Mouse (Mus musculus): ENCODE results near the gene Pp2d1.

The Pp2d1 gene

GRCm38 (mm10) chr17:53566161-53566918, 27.1 kb upstream of the Pp2d1 start, which contains the start of gene Kat2b:
Gene Kat2b (plus strand): TSS chr17:53566861.
- DNase-seq (ENCODE audit: low spot score in 2 of 2): peak; percentile 68 to 74

GRCm38 (mm10) chr17:53564837-53565236, 25.6 kb upstream of the Pp2d1 start:
- no peak for DNase-seq (ENCODE audit: low spot score in 2 of 2)

GRCm38 (mm10) chr17:53561458-53562029, 22.3 kb upstream of the Pp2d1 start:
- DNase-seq (ENCODE audit: low spot score in 2 of 2): no peak

- DNase-seq (ENCODE audit: low spot score in 2 of 2): no peak
Measured at GRCm38 (mm10) chr17:53559646-53560045, 20.4 kb upstream of the Pp2d1 start.

GRCm38 (mm10) chr17:53557443-53557842, 18.2 kb upstream of the Pp2d1 start:
- no peak for DNase-seq (ENCODE audit: low spot score in 2 of 2)

- no peak for DNase-seq (ENCODE audit: low spot score in 2 of 2)
Measured at GRCm38 (mm10) chr17:53554813-53555212, 15.6 kb upstream of the Pp2d1 start.

- no peak for DNase-seq (ENCODE audit: low spot score in 2 of 2)
Measured at GRCm38 (mm10) chr17:53554088-53554487, 14.8 kb upstream of the Pp2d1 start.

- no peak for DNase-seq (ENCODE audit: low spot score in 2 of 2)
Measured at GRCm38 (mm10) chr17:53551306-53552299, 12.4 kb upstream of the Pp2d1 start.

- DNase-seq (ENCODE audit: low spot score in 2 of 2): peak; percentile 31 to 33
Measured at GRCm38 (mm10) chr17:53543591-53544324, 4.5 kb upstream of the Pp2d1 start.

GRCm38 (mm10) chr17:53542536-53542935, 3.3 kb upstream of the Pp2d1 start:
- no peak for DNase-seq (ENCODE audit: low spot score in 2 of 2)

- DNase-seq (ENCODE audit: low spot score in 2 of 2): no peak
Measured at GRCm38 (mm10) chr17:53532425-53532824, 6.8 kb downstream of the Pp2d1 start.

- no peak for DNase-seq (ENCODE audit: low spot score in 2 of 2)
Measured at GRCm38 (mm10) chr17:53531160-53531559, 8.1 kb downstream of the Pp2d1 start.

GRCm38 (mm10) chr17:53528034-53528433, 11.2 kb downstream of the Pp2d1 start:
- DNase-seq (ENCODE audit: low spot score in 2 of 2): no peak

GRCm38 (mm10) chr17:53520509-53520908, 18.7 kb downstream of the Pp2d1 start:
- no peak for DNase-seq (ENCODE audit: low spot score in 2 of 2)

- no peak for DNase-seq (ENCODE audit: low spot score in 2 of 2)
Measured at GRCm38 (mm10) chr17:53519364-53519763, 19.9 kb downstream of the Pp2d1 start.

GRCm38 (mm10) chr17:53512311-53512951, 26.8 kb downstream of the Pp2d1 start:
- DNase-seq (ENCODE audit: low spot score in 2 of 2): peak in 1 of 2 experiments; percentile 26

GRCm38 (mm10) chr17:53502966-53503365, 36.3 kb downstream of the Pp2d1 start:
- no peak for DNase-seq (ENCODE audit: low spot score in 2 of 2)

GRCm38 (mm10) chr17:53489007-53489378, 50.3 kb downstream of the Pp2d1 start:
- no peak for DNase-seq (ENCODE audit: low spot score in 2 of 2)

GRCm38 (mm10) chr17:53488291-53489006, 50.8 kb downstream of the Pp2d1 start:
- DNase-seq (ENCODE audit: low spot score in 2 of 2): no peak

- no peak for DNase-seq (ENCODE audit: low spot score in 2 of 2)
Measured at GRCm38 (mm10) chr17:53480433-53480832, 58.8 kb downstream of the Pp2d1 start.
